Mouse (Mus musculus) olfactory bulb, adult 2 months (tissue): Measurements from ENCODE around the gene Spata3.

Source experiments
- CTCF ChIP-seq: fragments of 200-500 bp; IDR thresholded peaks from 2 replicates; pipeline ENCODE4 v1.5.1; 2012; ENCODE audit warnings: low read depth, mild to moderate bottlenecking, low read length, moderate library complexity; ENCODE audit not compliant: insufficient read depth
- POLR2A ChIP-seq: fragments of 200-500 bp; IDR thresholded peaks from 2 replicates; pipeline ENCODE4 v1.6.1; 2012; ENCODE audit warnings: mild to moderate bottlenecking, low read depth, low read length, moderate library complexity; ENCODE audit not compliant: insufficient read depth

DNA sequence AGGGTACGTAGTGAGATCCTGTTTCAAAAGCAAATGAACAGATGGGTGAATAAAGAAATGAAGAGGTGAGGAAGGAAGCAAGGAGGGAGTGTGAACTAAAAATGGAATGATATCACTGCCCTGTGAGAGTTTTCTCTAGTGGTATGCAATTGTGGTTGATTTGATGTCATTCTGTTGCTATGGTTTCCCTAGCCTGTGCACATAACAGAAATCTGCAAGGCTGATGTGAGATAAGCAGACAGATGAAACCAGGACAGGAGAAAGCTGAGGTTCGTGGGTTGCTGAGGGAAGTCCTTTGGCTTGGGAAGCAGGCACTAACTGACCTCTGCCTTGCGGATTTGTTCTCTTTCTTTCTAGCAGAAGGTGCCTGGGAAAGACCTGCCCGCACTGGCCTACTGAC lies 31.6 kb downstream of the Spata3 start:
- TF ChIP-seq CTCF (no peak), POLR2A (no peak)
